Mouse (Mus musculus): ENCODE results near the gene Plpp3.

DNA sequence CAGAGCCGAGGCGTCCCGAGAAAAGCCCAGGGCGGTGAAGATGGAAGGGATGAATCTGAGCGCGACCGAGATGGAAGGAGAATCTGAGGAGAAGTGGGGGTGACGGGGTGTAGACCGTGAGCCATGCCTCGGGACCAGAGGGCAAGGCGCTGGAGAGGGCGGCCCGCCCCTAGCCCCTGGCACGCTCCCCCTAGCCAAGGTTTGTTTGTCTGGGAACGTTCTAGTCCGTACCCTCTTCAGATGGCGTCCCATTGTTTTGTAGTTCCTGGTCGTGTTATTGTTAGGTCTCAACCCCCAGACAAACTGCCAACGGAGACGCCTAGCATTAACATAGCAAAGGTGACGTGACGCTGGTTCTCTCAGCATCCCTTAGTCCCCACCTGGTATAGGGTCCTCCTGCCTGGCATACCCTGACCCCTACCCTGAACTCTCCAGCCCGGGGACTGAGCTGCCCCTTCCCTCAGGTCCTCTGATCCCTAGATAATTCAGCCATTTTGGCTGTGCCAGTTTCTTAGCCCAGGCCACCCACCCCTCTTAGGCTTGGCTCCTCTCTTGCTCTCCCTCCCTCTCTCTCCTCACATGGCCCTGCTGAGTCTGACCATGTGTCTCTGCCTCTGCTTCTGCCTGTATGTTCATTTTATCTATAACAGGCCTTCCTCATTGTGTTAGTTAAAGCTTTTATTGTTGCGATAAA lies 47.0 kb upstream of the Plpp3 start:
- TF ChIP-seq GATA1 (IDR thresholded peaks at IDR 0.05; ENCODE audit: borderline replicate concordance, low read length) (no peak), FLI1 (IDR thresholded peaks at IDR 0.05; ENCODE audit: low read length) (no peak)
